Mouse (Mus musculus) megakaryocyte-erythroid progenitor cell, adult 5-6 weeks (primary cell): ENCODE results near the gene Timp4. TPM values are rescaled to one million over a fixed set of nuclear protein-coding genes. Genes with fewer than 3 reads are reported as not detected.

Experiments used
- ATAC-seq: replicated peaks from 2 replicates; pipeline ENCODE4 v1.8.0; 2016; ENCODE audit warnings: mild to moderate bottlenecking, inconsistent platforms; ENCODE audit not compliant: severe bottlenecking, poor library complexity, low FRiP score, low TSS enrichment
- total RNA-seq, 2 experiments: library from RNA; stranded (forward) in 1 of 2; stranded (reverse) in 1 of 2; fragments of 200-1000, 215-1000 nt in 1 of 2; fragments of >200 nt in 1 of 2; fragmentation: Nextera tagmentation in 1 of 2; gene quantifications; 2 replicates each; pipeline ENCODE4 v1.2.3; 2014 to 2017

Gene Timp4
- total RNA-seq (2014; fragmentation: Nextera tagmentation) (not detected in 2 replicates), total RNA-seq (2017) (not detected in 2 replicates)

GRCm38 (mm10) chr6:115252099-115252873 lies at the start of gene Timp4:
Gene Timp4 (minus strand): TSS chr6:115252205.
- no peak for ATAC-seq

DNA sequence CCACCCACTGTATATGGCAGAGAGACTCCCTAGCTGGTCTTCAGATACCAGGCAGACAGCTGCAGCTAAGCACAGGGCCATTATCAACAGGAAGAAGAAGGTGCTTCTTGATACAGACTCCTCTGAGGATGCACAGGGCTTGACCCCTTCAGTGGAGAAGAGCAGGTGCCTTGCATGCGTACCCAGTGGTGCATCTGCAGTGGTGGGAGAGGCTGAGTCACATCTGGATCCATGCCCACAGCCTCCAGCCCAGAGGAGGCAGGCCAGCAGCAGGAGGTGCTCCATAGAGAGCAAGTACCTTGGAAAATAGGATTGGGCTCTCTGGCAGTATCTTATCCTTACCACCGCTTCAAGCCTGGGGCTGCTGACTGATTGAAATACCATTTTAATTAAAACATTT lies 41.9 kb upstream of the Timp4 start:
- ATAC-seq = no peak

DNA sequence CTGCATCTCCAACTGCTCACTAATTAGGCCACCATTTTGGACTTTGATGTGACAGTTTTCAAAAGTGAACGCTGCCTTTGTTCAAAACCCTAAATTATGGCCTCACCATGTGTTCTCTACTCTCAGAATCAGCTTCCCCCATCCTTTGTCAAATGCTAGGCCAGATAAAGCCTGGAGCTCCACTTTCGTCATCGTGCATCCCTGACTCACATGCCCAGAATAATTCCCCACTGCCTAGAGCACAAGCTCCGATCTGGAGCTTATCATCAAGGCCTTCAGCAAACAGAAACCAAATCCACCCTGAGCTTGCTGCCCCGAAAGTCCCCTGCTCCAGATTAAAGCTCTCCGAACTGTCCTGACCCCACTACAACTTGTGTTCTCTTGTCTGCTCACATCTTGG lies 40.6 kb upstream of the Timp4 start:
- no peak for ATAC-seq

GRCm38 (mm10) chr6:115291823-115292222 lies 39.8 kb upstream of the Timp4 start:
- no peak for ATAC-seq

- ATAC-seq = no peak
These were observed 39.1 kb upstream of the Timp4 start for GRCm38 (mm10) chr6:115291068-115291467.

DNA sequence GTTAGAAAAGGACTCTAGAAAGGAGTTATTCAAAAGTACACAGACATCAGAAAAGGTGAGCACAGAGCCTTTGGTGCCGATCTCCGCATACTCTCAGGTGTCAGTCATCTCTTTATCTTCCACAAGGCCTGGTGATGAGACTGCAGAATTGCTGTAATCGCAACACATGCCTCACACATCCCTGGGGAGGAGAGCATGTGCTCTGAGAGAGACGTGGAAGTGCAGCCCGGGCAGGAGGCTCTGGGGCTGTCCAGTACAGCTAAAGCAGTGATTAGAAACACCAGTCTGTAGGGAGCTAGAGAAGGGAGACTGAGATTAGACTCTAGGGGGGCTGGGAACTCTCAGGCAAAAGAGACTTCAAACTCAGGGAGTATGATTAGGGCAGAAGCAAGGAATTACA lies 38.6 kb upstream of the Timp4 start:
- no peak for ATAC-seq

- ATAC-seq = no peak
These were observed 36.2 kb upstream of the Timp4 start for GRCm38 (mm10) chr6:115288223-115288622.

DNA sequence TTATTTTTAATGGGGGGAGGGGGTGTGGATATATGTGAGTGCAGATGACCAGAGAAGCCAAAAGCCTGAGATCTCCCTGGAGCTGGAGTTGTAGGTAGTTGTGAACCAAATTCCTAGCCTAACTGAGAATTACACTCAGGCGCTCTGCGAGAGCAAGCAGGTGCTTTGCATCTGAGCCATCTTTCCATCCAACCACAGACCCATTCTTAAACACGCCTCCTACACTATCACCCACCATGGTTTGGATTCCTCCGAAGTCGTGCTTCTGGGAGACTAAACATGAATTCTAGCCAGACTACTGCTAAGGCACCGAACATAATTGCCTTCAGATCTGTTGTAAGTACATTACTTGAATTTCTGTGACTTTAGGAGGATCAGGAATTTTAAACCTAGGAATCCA lies 34.4 kb upstream of the Timp4 start:
- no peak for ATAC-seq

DNA sequence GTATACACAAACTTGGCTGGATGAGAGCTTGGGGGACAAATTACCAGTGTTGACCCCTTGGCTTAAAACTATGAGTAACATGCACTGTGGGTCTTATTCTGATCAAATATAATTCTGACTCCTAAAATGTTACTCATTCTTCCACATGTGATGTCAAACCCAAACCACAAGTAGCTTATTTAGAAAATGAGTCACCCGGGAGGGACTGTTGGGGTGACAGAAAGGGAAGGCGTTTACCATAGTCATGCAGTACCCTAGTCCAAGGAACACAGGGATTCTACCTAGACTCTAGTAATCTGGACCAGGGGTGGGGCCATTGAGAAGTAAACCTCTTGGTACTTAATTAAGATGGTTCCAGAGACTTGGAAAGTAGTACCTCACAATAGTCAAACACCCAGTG lies 32.1 kb upstream of the Timp4 start:
- no peak for ATAC-seq

DNA sequence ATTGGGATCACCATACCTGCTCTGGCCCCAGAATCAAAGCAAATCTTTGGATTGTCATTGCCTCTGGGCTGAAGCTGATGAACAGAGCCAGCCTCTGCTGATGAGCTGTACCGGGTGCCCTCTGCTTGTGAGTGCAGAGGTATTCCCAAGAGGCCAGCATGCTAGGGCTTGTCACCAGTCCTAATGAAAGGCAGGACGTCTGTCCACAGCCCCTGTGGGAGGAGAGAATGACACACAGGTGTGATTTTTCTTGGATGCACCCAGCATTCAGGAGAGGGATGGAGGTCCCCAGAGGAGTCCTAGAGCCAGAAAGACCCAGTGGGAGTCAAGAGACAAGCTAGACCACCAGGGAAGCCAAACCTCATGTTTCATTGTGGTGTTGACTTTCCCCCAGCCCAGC lies 27.6 kb upstream of the Timp4 start:
- ATAC-seq = no peak

- ATAC-seq = no peak
These were observed 26.1 kb upstream of the Timp4 start for GRCm38 (mm10) chr6:115278086-115278485.

GRCm38 (mm10) chr6:115275116-115275815 lies 23.3 kb upstream of the Timp4 start:
- no peak for ATAC-seq

- no peak for ATAC-seq
These were observed 22.7 kb upstream of the Timp4 start for GRCm38 (mm10) chr6:115274705-115275104.

GRCm38 (mm10) chr6:115273346-115273745 lies 21.3 kb upstream of the Timp4 start:
- ATAC-seq = no peak

GRCm38 (mm10) chr6:115271866-115272271 lies 19.9 kb upstream of the Timp4 start:
- ATAC-seq = no peak

- no peak for ATAC-seq
These were observed 19.3 kb upstream of the Timp4 start for GRCm38 (mm10) chr6:115271326-115271725.

GRCm38 (mm10) chr6:115270085-115270484 lies 18.1 kb upstream of the Timp4 start:
- no peak for ATAC-seq

DNA sequence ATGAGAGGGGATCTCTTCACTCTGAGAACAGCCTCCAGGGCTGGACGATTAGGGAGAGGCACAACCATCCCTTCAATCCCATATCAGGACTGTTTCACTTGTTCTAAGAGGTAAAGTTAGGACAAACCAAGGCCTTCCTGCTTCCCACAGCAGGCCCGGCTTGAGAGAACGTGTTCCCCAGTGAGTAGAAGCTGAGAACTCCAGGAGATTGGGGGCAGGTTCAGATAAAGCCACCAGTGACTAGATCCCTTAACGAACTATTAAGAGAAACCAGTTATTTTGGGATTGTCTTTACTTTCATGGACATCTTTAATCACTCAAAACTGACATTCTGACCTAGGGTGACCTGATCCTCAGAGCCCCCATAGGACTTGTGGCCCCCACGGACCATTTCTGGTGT lies 17.6 kb upstream of the Timp4 start:
- ATAC-seq = no peak

DNA sequence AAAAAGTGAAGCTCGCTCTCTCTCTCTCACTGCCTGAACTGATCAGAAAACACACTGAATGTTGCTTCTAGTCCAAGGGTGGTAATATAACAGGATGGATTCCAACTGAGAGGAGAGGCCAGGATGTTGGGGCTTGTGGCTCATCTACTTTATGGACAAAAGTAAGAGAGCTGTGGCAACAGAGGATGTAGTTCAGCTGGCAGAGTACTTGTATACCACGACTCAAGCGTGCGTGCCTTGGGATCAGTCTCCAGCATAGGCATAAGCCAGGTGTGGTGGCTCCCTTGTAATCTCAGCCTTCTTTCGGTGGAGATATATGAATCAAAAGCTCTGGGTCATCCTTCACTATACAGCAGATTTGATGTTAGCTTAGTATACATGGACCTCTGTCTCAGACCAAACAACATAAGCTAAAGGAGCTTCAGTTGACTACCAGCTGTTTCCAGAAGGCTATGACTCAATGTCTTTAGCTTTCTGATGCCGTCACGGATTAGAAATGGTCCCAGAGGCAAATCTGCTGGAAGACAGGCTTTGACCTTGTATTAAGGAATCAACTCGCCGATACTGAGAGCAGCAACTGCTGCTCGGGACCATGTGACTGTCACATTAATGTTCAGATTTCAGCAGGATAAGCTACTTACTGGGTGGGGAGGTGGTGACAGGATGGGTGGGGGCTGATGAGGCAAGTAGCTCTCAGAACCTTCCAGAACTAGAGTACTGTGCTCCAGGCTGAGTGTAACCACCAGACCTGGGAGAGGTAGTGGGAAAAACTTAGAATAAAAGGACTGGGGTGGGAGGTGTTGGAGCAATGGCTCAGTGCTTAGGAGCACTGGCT lies 16.8 kb upstream of the Timp4 start:
- ATAC-seq = no peak

GRCm38 (mm10) chr6:115267916-115268315 lies 15.9 kb upstream of the Timp4 start:
- peak; percentile 86 for ATAC-seq
